Mouse (Mus musculus) B cell, adult 2 months (primary cell): ENCODE data around the gene Zfp146.
"Not testable (repeated sequence)": the region's sequence is repeated elsewhere in the genome, so short reads cannot be mapped to it uniquely, and the experiment has no call there.

Experiments used
- DNase-seq, 2 experiments: peaks; one replicate each; pipeline ENCODE4 v3.0.0; 2022

The Zfp146 gene

GRCm38 (mm10) chr7:30188344-30189115, 19.0 kb upstream of the Zfp146 start:
- DNase-seq = no peak

DNA sequence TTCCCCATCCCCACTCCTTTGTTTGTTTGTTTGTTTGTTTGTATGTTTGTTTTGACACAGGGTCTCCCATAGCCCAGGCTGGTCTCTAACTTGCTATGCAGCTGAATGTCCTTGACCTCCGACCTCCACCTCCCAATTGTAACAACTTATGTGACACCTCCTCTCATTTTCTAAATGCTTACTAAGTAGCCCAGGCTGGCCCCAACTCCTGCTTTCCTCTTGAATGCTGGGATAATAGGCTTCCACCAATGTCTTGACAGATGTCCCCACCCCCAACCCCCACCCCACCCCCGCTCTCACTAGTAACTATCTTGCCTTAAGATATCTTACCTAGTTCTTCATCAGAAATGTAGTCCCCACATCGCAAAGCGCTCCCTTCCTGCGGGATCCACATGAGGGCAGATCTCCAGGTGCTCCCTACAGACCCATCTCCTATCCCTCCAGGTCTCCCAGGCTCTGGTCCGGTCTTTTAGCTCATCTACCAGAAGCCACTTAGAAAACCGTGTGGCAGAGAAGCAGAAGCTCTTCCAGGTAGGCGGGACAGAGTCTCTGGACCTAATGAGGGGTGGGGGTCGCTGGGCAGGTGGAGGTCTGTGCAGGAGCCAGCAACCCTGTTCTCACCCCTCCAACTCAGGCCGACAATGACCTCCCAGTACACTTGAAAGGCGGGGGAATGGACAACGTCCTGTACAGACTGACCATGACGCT, 15.2 kb upstream of the Zfp146 start:
- no peak for DNase-seq

- DNase-seq = peak; percentile 82 to 86
Measured at GRCm38 (mm10) chr7:30183879-30184289, 14.3 kb upstream of the Zfp146 start, which contains the start of gene Cox7a1. Gene Cox7a1, plus strand, starts transcription at chr7:30184144.

DNA sequence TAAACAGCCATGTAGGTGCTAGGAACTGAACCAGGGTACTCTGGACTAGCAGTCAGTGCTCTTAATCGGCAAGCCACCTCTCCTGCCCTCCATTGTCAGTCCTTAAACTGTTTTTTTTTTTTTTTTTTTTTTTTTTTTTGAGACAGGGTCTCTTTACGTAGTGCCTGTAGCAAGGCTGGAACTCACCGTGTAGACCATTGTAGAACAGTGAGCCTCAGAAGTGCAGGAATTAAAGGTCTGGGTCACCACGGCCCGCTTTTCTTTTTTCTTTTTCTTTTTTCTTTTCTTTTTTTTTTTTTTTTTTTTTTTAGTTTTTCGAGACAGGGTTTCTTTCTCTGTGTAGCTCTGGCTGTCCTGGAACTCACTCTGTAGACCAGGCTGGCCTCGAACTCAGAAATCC, 13.6 kb upstream of the Zfp146 start:
- DNase-seq = not testable (repeated sequence)

DNA sequence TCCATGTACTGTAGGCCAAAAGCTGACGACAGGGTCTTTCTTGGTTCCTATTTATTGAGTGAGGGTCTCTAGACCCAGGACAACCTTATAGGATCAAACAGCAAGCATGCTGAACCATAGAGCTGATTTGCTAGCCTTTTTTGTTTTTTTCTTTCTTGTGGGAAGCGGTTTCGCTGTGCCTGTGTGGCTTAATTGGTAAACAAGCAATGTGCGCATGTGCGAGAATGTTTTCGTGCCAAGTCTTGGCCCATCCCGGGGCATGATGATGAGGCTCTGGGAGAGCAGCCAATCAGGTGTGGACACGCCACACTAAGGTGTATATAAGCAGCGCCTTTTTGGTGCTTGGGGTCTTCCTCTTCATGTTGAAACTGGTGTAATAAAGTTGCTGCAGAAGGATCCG, 12.4 kb upstream of the Zfp146 start:
- DNase-seq = not testable (repeated sequence)

DNA sequence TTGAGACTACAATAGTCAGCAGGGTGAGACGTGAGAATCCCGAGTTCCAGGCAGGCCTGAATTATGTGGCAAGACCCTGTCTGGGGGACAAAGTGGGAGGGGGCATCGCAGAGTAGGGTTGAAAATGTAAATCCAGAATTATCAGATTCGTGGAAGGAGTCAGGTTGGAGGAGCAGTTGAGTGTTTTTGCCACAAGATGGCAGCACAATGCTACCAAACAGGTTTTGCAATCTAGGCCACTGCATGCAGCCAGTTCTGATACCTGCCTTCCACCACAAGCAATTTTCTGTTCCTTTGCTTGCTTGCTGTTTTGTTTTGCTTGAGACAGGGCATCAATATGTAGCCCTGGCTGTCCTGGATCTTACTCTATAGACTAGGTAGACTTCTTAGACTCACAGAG, 11.8 kb upstream of the Zfp146 start:
- peak; percentile 82 to 84 for DNase-seq

GRCm38 (mm10) chr7:30178256-30178655, 8.7 kb upstream of the Zfp146 start:
- DNase-seq = no peak

GRCm38 (mm10) chr7:30176474-30176873, 6.9 kb upstream of the Zfp146 start:
- no peak for DNase-seq

DNA sequence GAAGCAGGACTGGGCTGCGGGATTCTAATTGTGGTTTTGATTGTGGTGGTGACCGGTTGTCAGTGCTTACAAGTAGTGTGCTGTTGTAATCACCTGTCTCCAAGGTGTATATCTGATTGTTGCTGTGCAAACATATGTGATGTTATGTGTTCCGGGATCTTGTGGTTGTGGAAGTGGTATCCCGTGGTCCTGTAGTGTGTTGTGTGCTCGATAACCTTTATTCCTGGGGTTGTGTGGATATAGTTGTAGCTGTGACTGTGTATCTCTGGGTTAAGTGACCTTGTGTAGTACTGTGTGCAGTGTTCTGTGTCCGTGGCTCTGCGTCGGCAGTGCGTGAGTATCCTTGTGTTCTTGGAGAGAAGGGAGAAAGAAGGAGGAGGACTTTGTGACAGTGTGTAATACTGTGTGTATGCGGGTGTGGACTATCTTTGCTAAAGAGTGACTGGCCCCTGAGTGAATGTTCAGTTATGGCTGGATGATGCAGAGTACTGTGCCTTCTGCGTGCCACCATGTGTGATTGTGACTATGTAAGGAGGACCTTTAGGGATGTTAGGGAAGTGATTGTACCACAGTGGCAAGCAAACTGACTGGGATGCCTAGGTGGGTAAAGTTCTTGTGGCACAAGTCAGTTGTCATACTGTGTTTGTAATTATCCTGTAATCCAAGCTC, 867 bp upstream of the Zfp146 start:
- no peak for DNase-seq

DNA sequence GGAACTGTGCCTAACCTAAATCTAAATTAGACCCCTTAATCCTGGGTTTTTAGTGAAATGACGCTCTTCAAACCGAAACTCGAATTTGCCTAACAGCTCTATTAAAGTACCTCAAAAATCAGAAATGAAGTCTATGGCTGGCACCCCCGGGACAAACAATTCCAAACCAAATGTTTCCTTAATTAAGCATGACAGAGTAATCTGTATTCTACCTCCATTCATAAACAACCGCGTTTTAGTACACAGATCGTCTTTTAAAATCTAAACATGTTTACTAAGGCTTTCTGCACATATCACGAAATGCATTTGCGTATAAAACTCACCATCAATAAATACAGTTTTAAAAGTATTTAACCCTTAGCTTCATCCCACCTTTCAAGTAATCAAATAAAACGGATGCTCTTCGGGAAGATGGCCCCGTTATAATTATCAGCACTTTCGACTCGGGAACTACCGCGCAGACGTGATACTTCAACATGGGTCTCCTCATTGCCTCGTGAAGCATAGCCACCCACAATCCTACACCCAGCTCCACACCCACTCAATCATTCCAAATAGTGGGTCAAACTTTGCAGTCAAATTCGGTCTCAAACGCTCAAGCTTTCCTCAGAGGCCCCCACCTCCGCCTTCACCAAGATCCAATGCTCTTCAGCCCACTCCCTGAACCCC, 502 bp downstream of the Zfp146 start:
- peak in 1 of 2 experiments; percentile 19 for DNase-seq

DNA sequence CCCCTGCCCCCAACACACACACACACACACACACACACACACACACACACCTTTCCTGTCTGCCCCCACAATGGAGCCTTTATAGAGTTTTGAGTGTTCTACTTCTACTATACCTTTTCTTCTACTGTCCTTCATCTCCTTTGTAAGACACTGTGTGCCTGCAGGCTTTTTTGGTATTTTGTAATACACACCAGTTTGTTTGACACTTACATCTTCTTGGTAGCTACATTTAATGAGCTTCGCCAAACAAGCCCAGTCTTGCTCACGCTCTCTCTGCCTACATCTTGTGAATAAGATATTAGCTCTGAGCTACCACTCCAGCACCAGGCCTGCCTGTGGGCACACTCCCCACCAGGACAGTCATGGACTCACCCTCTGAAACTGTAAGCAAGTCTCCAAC, 4.8 kb downstream of the Zfp146 start:
- no peak for DNase-seq

- no peak for DNase-seq
Measured at GRCm38 (mm10) chr7:30163113-30163512, 6.4 kb downstream of the Zfp146 start.

DNA sequence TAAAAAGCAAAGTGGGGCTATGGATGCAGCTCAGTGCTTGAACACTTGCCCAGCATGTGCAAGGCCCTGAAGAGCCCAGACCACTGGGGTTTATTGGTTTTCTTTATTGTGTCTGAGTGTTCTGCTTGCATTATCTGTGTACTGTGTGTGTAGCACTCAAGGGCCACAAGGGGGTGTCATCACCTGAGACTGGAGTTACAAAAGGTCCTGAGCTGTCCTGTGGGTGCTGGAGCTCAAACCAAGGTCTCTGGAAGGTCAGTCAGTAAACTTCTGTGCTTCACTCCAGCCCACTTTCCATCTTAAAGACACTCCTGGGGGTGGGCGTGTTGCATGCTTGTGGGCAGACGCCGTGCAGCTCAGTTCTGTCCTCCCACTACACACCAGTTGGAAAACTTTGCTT, 14.0 kb downstream of the Zfp146 start:
- DNase-seq = no peak

DNA sequence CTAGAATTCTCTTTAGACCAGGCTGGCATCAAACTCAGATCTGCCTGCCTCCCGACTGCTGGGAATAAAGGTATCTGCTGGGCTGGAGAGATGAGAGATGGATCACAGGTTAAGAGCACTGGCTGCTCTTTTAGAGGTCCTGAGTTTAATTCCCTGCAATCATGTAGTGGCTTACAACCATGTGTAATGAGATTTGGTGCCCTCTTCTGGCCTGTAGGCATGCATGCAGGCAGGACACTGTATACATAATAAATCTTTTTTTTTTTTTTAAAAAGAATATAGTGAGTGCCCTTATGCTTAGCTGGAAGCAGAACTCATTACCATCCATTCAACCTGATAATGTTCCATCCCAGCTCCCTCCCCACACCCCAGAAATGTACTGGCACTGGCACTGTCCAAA, 15.5 kb downstream of the Zfp146 start:
- DNase-seq = no peak

- DNase-seq = no peak
Measured at GRCm38 (mm10) chr7:30147011-30147410, 22.5 kb downstream of the Zfp146 start.

DNA sequence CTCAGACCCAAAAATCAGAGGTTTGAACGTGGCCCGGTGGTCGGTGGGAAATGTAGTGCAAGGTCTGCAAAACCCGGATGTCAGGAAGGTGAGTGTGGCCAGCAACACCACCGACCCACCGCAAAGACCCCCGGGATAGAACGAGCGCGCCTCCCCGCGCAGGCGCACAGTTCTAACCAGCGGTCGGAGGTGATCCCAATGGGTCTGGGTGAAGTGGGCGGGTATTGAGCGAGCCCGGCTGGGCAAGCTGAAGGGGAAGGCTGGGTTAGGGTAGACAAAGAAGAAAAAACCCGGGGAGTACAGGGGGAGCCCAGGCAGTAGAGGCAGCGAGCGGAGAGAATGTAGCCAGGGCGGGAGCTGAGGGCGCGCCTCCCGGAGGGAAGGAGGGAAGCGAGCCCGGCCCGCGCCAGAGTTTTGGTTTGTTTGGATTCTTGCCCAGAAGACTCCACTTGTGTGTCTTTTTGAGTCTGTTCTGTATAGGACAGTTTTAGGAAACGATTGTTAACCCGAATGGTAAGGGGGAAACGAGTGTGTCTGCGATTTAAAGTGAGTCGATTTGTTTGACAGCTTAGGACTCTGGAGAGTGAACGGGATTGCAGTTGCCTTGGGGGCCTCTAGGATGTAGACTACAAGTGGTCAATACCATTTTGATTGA, 25.9 kb downstream of the Zfp146 start:
- DNase-seq = peak; percentile 9 to 22

DNA sequence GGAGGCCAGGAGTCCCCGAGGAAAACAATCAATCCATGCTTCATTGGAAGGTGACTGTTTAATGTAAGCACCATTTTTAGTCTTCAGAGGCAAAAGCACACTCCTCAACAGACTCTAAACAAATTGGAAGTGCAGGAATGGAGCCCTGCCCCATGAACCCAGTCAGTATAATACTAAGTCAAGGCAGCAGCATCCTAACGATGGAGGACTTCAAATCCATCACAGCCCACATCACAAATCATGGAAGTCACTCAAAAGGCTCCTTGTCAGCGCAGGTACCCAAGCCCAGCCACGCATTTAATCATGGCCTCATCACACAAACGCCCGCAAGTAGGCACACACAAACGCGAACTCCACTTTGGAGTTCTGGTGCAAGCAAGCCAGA, 26.4 kb downstream of the Zfp146 start:
- no peak for DNase-seq

DNA sequence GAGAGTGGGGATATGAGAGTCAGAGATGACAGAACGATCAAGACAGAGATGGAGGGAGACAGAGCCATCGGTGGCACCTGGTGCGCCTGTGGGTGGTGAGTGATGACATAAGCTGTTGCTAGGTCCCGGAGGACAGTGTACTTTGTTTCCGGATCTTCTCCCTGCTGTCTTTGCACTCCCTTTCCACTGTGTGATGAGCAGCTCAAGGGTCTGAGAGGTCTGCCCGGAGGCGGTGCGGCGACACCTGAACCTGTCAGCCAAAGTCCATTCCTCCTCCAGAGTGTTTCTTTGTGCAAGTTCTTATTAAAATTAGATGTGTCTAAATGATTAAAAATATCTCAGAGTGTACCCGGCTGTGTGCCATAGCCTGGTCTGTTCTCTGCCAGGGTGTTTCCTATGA, 32.7 kb downstream of the Zfp146 start:
- DNase-seq = no peak

DNA sequence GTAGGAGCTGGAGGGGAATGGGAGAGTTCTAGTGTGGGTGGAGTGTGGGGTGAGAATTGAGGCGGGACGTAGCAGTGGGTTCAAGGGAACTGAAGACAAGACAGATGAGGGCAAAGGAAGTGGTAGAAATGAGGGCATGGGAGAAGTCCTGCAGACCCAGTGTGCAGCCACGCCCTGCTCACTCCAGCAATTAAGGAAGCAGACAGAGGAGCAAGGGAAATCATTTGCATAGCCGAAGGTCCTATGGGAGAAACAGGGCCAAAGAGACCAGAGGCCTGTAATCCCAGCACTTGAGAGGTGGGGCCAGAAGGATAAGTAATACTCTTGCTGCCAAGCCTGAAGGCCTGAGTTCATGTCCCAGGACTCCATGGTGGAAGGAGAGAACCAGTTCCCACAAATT, 37.2 kb downstream of the Zfp146 start:
- no peak for DNase-seq

GRCm38 (mm10) chr7:30129900-30130299, 39.6 kb downstream of the Zfp146 start:
- DNase-seq = no peak

- DNase-seq = no peak
Measured at GRCm38 (mm10) chr7:30122188-30122530, 47.4 kb downstream of the Zfp146 start.

- peak; percentile 92 for DNase-seq
Measured at GRCm38 (mm10) chr7:30121308-30122187, 48.0 kb downstream of the Zfp146 start, which contains the start of gene Zfp382. Gene Zfp382, plus strand, starts transcription at chr7:30121942.
